Comparison of ENCODE assay signal across 8 mouse cellular contexts in the genomic region with DNA sequence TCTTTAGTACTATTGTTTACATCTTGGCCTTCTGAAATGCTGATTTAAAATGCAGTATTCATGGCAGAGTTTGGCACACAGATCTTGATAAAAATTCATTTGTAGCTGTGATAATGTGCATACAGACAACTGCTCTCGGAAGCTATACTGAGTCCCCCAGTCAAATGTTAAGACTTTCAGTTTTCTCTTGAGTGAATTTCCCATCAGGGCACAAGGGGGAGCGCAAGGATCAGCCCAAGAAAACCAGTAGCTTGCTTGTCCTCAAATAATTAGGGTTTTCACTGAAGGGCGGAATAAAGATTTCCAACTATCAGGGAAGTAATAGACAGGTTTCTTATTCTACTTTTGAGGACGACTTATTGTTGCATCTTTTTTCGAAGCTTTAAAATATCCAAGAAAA.
DNase-seq lines count a peak whose midpoint lies in the region.

No protein-coding gene starts in this region.

- intact Hi-C loops in left cerebral cortex, postnatal 14 days (cut with DNase I) = loop anchor here (5.0 kb wide), 1 partner anchor 1183 kb away; no protein-coding TSS in a partner anchor

- DNase-seq in adrenal gland, postnatal 10 days = peak; percentile 3
- DNase-seq in adrenal gland, adult 8-10 months = no peak
- peak; percentile 21 for DNase-seq in 3134 (ENCODE audit: extremely low read depth, insufficient read length, low spot score)
- DNase-seq in cerebellum, adult 8-10 months = peak; percentile 61
- peak; percentile 54 to 67 for DNase-seq in left cerebral cortex, postnatal 14 days (ENCODE audit: low spot score in 2 of 2)
- no peak for DNase-seq in gastrocnemius, postnatal 4 days (ENCODE audit: low spot score in 2 of 2)
- no peak for DNase-seq in thymus, postnatal 36 days
- no peak for DNase-seq in spleen, postnatal 14 days (ENCODE audit: low spot score in 2 of 2)

Comparison
In these comparisons a context has a peak if more than half of its experiments do, and no peak if none do; other contexts are left out.
1. DNase-seq: peak in adrenal gland, postnatal 10 days (single experiment), 3134 (single experiment), cerebellum, adult 8-10 months (single experiment) and left cerebral cortex, postnatal 14 days (2 of 2); none in adrenal gland, adult 8-10 months (single experiment), gastrocnemius, postnatal 4 days (0 of 2), thymus, postnatal 36 days (0 of 2) and spleen, postnatal 14 days (0 of 2).